Mouse (Mus musculus) midbrain, embryonic 12.5 days (tissue): ENCODE results near the gene St8sia1. TPM values are rescaled to one million over a fixed set of nuclear protein-coding genes. Genes with fewer than 3 reads are reported as not detected.

Source experiments
- polyA plus RNA-seq: library from polyadenylated mRNA; unstranded; fragments of >200 nt; fragmentation: Nextera tagmentation; extraction: Ambion mirVana; gene quantifications from 2 replicates; pipeline ENCODE4 v1.2.1, GENCODE M21; 2016

St8sia1 gene
- polyA plus RNA-seq, 1 experiment from 2014 or later: 7.9 TPM

Other genes with a start within 250 kb of the St8sia1 start
- gene Cmas, start 207.8 kb downstream of the St8sia1 start, polyA plus RNA-seq: 138 and 143 TPM in 2 replicates
- gene Sult6b2, start 159.9 kb downstream of the St8sia1 start, polyA plus RNA-seq: not detected in 2 replicates
- gene C2cd5, start 135.7 kb upstream of the St8sia1 start, polyA plus RNA-seq: 46.7 and 48.7 TPM in 2 replicates
- 37.9 and 43.0 TPM in 2 replicates for gene Etnk1, start 202.8 kb upstream of the St8sia1 start, polyA plus RNA-seq